Mouse (Mus musculus): ENCODE results near the gene Plin4. TPM values are rescaled to one million over a fixed set of nuclear protein-coding genes. Genes with fewer than 3 reads are reported as not detected.
A peak's percentile ranks its signal among the peaks of the same experiment; 100 is the strongest.

The Plin4 gene
- total and polyA plus RNA-seq, 3 experiments: 114 to 170 (median 151) TPM

- Histone ChIP-seq H3K9ac (ENCODE audit: low read depth, low read length) (no peak overlapping the region), H3K27ac (no peak overlapping the region), H3K27me3 (ENCODE audit: control insufficient read depth, insufficient read depth, low read length) (no peaks in the 10 kb centered on the region), H3K4me1 (ENCODE audit: control insufficient read depth, insufficient read depth, low read length) (no peaks in the 10 kb centered on the region), H3K36me3 (ENCODE audit: control insufficient read depth, insufficient read depth, low read length) (no peaks in the 10 kb centered on the region), H3K79me2 (replicated peaks; ENCODE audit: control insufficient read depth, insufficient read depth, low read length) (no peaks in the 10 kb centered on the region), H3K4me3 (no peak overlapping the region)
- intact Hi-C loops (cut with DNase I): no loop called here
- TF ChIP-seq EP300 (IDR thresholded peaks at IDR 0.05; ENCODE audit: insufficient read depth, low read depth, low read length) (no peak), CTCF (IDR thresholded peaks at IDR 0.05) (no peak), POLR2A (IDR thresholded peaks at IDR 0.05; ENCODE audit: insufficient read depth, low read depth, low read length) (no peak)
- DNase-seq: no peak
- WGBS: 88% methylated on average over 8 of the region's 8 CpGs
Observed at GRCm38 (mm10) chr17:56098180-56098579, 11.4 kb downstream of the Plin4 start.

GRCm38 (mm10) chr17:56096883-56097282 is 12.7 kb downstream of the Plin4 start:
- TF ChIP-seq CTCF (IDR thresholded peaks at IDR 0.05): no peak
- no peak for TF ChIP-seq EP300 (IDR thresholded peaks at IDR 0.05; ENCODE audit: insufficient read depth, low read depth, low read length)
- no peak for TF ChIP-seq POLR2A (IDR thresholded peaks at IDR 0.05; ENCODE audit: insufficient read depth, low read depth, low read length)
- Histone ChIP-seq H3K27ac (no peak overlapping the region), H3K9ac (ENCODE audit: low read depth, low read length) (no peak overlapping the region), H3K4me1 (ENCODE audit: control insufficient read depth, insufficient read depth, low read length) (no peaks in the 10 kb centered on the region), H3K36me3 (ENCODE audit: control insufficient read depth, insufficient read depth, low read length) (no peaks in the 10 kb centered on the region), H3K27me3 (ENCODE audit: control insufficient read depth, insufficient read depth, low read length) (no peaks in the 10 kb centered on the region), H3K79me2 (replicated peaks; ENCODE audit: control insufficient read depth, insufficient read depth, low read length) (no peaks in the 10 kb centered on the region), H3K4me3 (no peak overlapping the region)
- no peak for DNase-seq
- 89% methylated on average over 12 of the region's 12 CpGs for WGBS
- intact Hi-C loops (cut with DNase I): no loop called here

- no peak for DNase-seq
- TF ChIP-seq CTCF (IDR thresholded peaks at IDR 0.05): no peak
- TF ChIP-seq POLR2A (IDR thresholded peaks at IDR 0.05; ENCODE audit: insufficient read depth, low read depth, low read length): no peak
- no peak for TF ChIP-seq EP300 (IDR thresholded peaks at IDR 0.05; ENCODE audit: insufficient read depth, low read depth, low read length)
- Histone ChIP-seq H3K9ac (ENCODE audit: low read depth, low read length) (no peak overlapping the region), H3K27me3 (ENCODE audit: control insufficient read depth, insufficient read depth, low read length) (no peaks in the 10 kb centered on the region), H3K36me3 (ENCODE audit: control insufficient read depth, insufficient read depth, low read length) (no peaks in the 10 kb centered on the region), H3K79me2 (replicated peaks; ENCODE audit: control insufficient read depth, insufficient read depth, low read length) (no peaks in the 10 kb centered on the region), H3K4me1 (ENCODE audit: control insufficient read depth, insufficient read depth, low read length) (no peaks in the 10 kb centered on the region), H3K27ac (no peak overlapping the region), H3K4me3 (no peak overlapping the region)
- intact Hi-C loops (cut with DNase I): no loop called here
- WGBS: 97% methylated on average over 1 of the region's 1 CpGs
Observed at GRCm38 (mm10) chr17:56092794-56093193, 16.8 kb downstream of the Plin4 start.

GRCm38 (mm10) chr17:56092312-56092711 is 17.3 kb downstream of the Plin4 start:
- WGBS: 77% methylated on average over 1 of the region's 1 CpGs
- Histone ChIP-seq H3K4me1 (ENCODE audit: control insufficient read depth, insufficient read depth, low read length) (no peaks in the 10 kb centered on the region), H3K9ac (ENCODE audit: low read depth, low read length) (no peak overlapping the region), H3K4me3 (no peak overlapping the region), H3K79me2 (replicated peaks; ENCODE audit: control insufficient read depth, insufficient read depth, low read length) (no peaks in the 10 kb centered on the region), H3K27me3 (ENCODE audit: control insufficient read depth, insufficient read depth, low read length) (no peaks in the 10 kb centered on the region), H3K36me3 (ENCODE audit: control insufficient read depth, insufficient read depth, low read length) (no peaks in the 10 kb centered on the region), H3K27ac (no peak overlapping the region)
- no peak for TF ChIP-seq POLR2A (IDR thresholded peaks at IDR 0.05; ENCODE audit: insufficient read depth, low read depth, low read length)
- TF ChIP-seq CTCF (IDR thresholded peaks at IDR 0.05): no peak
- TF ChIP-seq EP300 (IDR thresholded peaks at IDR 0.05; ENCODE audit: insufficient read depth, low read depth, low read length): no peak
- intact Hi-C loops (cut with DNase I): no loop called here
- no peak for DNase-seq

- no peak overlapping the region for H3K27ac ChIP-seq
- H3K9ac ChIP-seq (ENCODE audit: low read depth, low read length): 0 out of 2 replicates have a peak overlapping the region, but pooled peaks have one; percentile 16
- 0 out of 2 replicates have a peak, but pooled peaks cover 3% of the 10 kb centered on the region for H3K79me2 ChIP-seq (replicated peaks; ENCODE audit: control insufficient read depth, insufficient read depth, low read length)
- H3K4me3 ChIP-seq: peak overlapping the region; percentile 71; the same call in 1 of the 2 replicates
- no peaks in the 10 kb centered on the region for H3K27me3 ChIP-seq (ENCODE audit: control insufficient read depth, insufficient read depth, low read length)
- intact Hi-C loops (cut with DNase I): no loop called here
- TF ChIP-seq POLR2A (IDR thresholded peaks at IDR 0.05; ENCODE audit: insufficient read depth, low read depth, low read length): no peak
- TF ChIP-seq EP300 (IDR thresholded peaks at IDR 0.05; ENCODE audit: insufficient read depth, low read depth, low read length): no peak
- no peak for TF ChIP-seq CTCF (IDR thresholded peaks at IDR 0.05)
- 17% methylated on average over 8 of the region's 8 CpGs for WGBS
- peaks cover 11% of the 10 kb centered on the region for H3K4me1 ChIP-seq (ENCODE audit: control insufficient read depth, insufficient read depth, low read length)
- DNase-seq: no peak
- H3K36me3 ChIP-seq (ENCODE audit: control insufficient read depth, insufficient read depth, low read length): no peaks in the 10 kb centered on the region
Observed at GRCm38 (mm10) chr17:56080781-56081585, 28.6 kb downstream of the Plin4 start.

- TF ChIP-seq EP300 (IDR thresholded peaks at IDR 0.05; ENCODE audit: insufficient read depth, low read depth, low read length): no peak
- no peak for TF ChIP-seq POLR2A (IDR thresholded peaks at IDR 0.05; ENCODE audit: insufficient read depth, low read depth, low read length)
- no peak for TF ChIP-seq CTCF (IDR thresholded peaks at IDR 0.05)
- Histone ChIP-seq H3K4me3 (peak overlapping the region; percentile 71), H3K9ac (ENCODE audit: low read depth, low read length) (peak overlapping the region; percentile 93), H3K27me3 (ENCODE audit: control insufficient read depth, insufficient read depth, low read length) (no peaks in the 10 kb centered on the region), H3K36me3 (ENCODE audit: control insufficient read depth, insufficient read depth, low read length) (no peaks in the 10 kb centered on the region), H3K4me1 (ENCODE audit: control insufficient read depth, insufficient read depth, low read length) (peaks cover 13% of the 10 kb centered on the region), H3K27ac (peak overlapping the region; percentile 83), H3K79me2 (replicated peaks; ENCODE audit: control insufficient read depth, insufficient read depth, low read length) (0 out of 2 replicates have a peak, but pooled peaks cover 3% of the 10 kb centered on the region)
- intact Hi-C loops (cut with DNase I): loop anchor here (2.0 kb wide), 1 partner anchor 53 kb away; no protein-coding TSS in a partner anchor
- DNase-seq: no peak
- 2% methylated on average over 11 of the region's 11 CpGs for WGBS
Observed at GRCm38 (mm10) chr17:56079921-56080320, 29.7 kb downstream of the Plin4 start.

Measured in heart, adult 2 months (tissue).